Mouse (Mus musculus) hindbrain, embryonic 13.5 days (tissue): ENCODE results near the gene Chd2. TPM values are rescaled to one million over a fixed set of nuclear protein-coding genes. Genes with fewer than 3 reads are reported as not detected.

Source experiments
- ATAC-seq: fragments of 200-750 bp; cut with Nextera tagmentation; 2 replicates; pipeline ENCODE4 v1.8.0; 2017; ENCODE audit warnings: moderate TSS enrichment; ENCODE audit not compliant: low FRiP score
- H3K27ac ChIP-seq: fragments of 300-500 bp; sonication (generic); 2 replicates; pipeline ENCODE4 v1.5.1; 2015; ENCODE audit warnings: inconsistent platforms, mild to moderate bottlenecking, moderate library complexity
- H3K27me3 ChIP-seq: fragments of 300-500 bp; sonication (generic); 2 replicates; pipeline ENCODE4 v1.6.1; 2015; ENCODE audit warnings: mild to moderate bottlenecking, inconsistent platforms
- H3K36me3 ChIP-seq: fragments of 300-500 bp; sonication (generic); 2 replicates; pipeline ENCODE4 v1.6.1; 2015; ENCODE audit warnings: mild to moderate bottlenecking, inconsistent platforms
- H3K4me1 ChIP-seq: fragments of 300-500 bp; sonication (generic); replicated peaks from 2 replicates; pipeline ENCODE4 v1.6.1; 2015; ENCODE audit warnings: inconsistent platforms
- H3K4me2 ChIP-seq: fragments of 300-500 bp; sonication (generic); 2 replicates; pipeline ENCODE4 v1.6.1; 2015; ENCODE audit warnings: inconsistent platforms, mild to moderate bottlenecking, moderate library complexity
- H3K4me3 ChIP-seq: fragments of 300-500 bp; sonication (generic); 2 replicates; pipeline ENCODE4 v1.5.1; 2015; ENCODE audit warnings: mild to moderate bottlenecking, inconsistent platforms
- H3K9ac ChIP-seq: fragments of 300-500 bp; sonication (generic); 2 replicates; pipeline ENCODE4 v1.6.1; 2015; ENCODE audit warnings: mild to moderate bottlenecking, inconsistent platforms
- H3K9me3 ChIP-seq: fragments of 300-500 bp; sonication (generic); 2 replicates; pipeline ENCODE4 v1.6.1; 2016; ENCODE audit warnings: inconsistent platforms
- WGBS: fragments of 180-500 bp; shearing (Covaris S2); methylation state at CpG from one replicate; pipeline ENCODE4 v1.1.7; 2015; 5-methylcytosine and 5-hydroxymethylcytosine counted together
- polyA plus RNA-seq: library from polyadenylated mRNA; unstranded; fragments of >200 nt; fragmentation: Nextera tagmentation; extraction: Ambion mirVana; gene quantifications from 2 replicates; pipeline ENCODE4 v1.2.1, GENCODE M21; 2015

Gene Chd2
- polyA plus RNA-seq, 1 experiment from 2014 or later: 53.5 TPM

- H3K4me2 ChIP-seq: peak overlapping the region; percentile 71
- peak overlapping the region; percentile 78 for H3K9ac ChIP-seq
- H3K4me1 ChIP-seq: peaks cover 12% of the 10 kb centered on the region
- no peak for ATAC-seq
- H3K9me3 ChIP-seq: no peaks in the 10 kb centered on the region
- H3K27ac ChIP-seq: peak overlapping the region; percentile 91
- peak overlapping the region; percentile 100 for H3K4me3 ChIP-seq
- no peaks in the 10 kb centered on the region for H3K27me3 ChIP-seq
- no peaks in the 10 kb centered on the region for H3K36me3 ChIP-seq
- 36% methylated on average over 8 of the region's 8 CpGs for WGBS
Observed at GRCm38 (mm10) chr7:73559170-73559852, 17.7 kb upstream of the Chd2 start.

- H3K4me2 ChIP-seq: peak overlapping the region; percentile 71
- no peaks in the 10 kb centered on the region for H3K27me3 ChIP-seq
- peak overlapping the region; percentile 100 for H3K27ac ChIP-seq
- H3K36me3 ChIP-seq: no peaks in the 10 kb centered on the region
- peaks cover 12% of the 10 kb centered on the region for H3K4me1 ChIP-seq
- under 1% methylated on average over 60 of the region's 60 CpGs for WGBS
- peak; percentile 100 for ATAC-seq
- H3K9me3 ChIP-seq: no peaks in the 10 kb centered on the region
- peak overlapping the region; percentile 100 for H3K9ac ChIP-seq
- peak overlapping the region; percentile 100 for H3K4me3 ChIP-seq
Observed at GRCm38 (mm10) chr7:73558293-73559169, 16.9 kb upstream of the Chd2 start.

GRCm38 (mm10) chr7:73557671-73558265, 16.1 kb upstream of the Chd2 start:
- peak overlapping the region; percentile 55; the same call in 1 of the 2 replicates for H3K4me2 ChIP-seq
- under 1% methylated on average over 58 of the region's 80 CpGs for WGBS
- peak overlapping the region; percentile 100 for H3K9ac ChIP-seq
- peak; percentile 11 for ATAC-seq
- H3K4me3 ChIP-seq: peak overlapping the region; percentile 100
- H3K4me1 ChIP-seq: peaks cover 13% of the 10 kb centered on the region
- H3K27ac ChIP-seq: peak overlapping the region; percentile 100
- no peaks in the 10 kb centered on the region for H3K9me3 ChIP-seq
- no peaks in the 10 kb centered on the region for H3K27me3 ChIP-seq
- H3K36me3 ChIP-seq: no peaks in the 10 kb centered on the region

- Histone ChIP-seq H3K4me3 (peak overlapping the region; percentile 100), H3K27me3 (no peaks in the 10 kb centered on the region), H3K27ac (peak overlapping the region; percentile 100), H3K4me1 (peaks cover 21% of the 10 kb centered on the region), H3K9me3 (no peaks in the 10 kb centered on the region), H3K9ac (peak overlapping the region; percentile 100), H3K4me2 (peak overlapping the region; percentile 55), H3K36me3 (0 out of 2 replicates have a peak, but pooled peaks cover 2% of the 10 kb centered on the region)
- WGBS: under 1% methylated on average over 25 of the region's 25 CpGs
- ATAC-seq: no peak
Observed at GRCm38 (mm10) chr7:73556688-73557667, 15.3 kb upstream of the Chd2 start.

- Histone ChIP-seq H3K27me3 (no peaks in the 10 kb centered on the region), H3K9ac (peak overlapping the region; percentile 100), H3K27ac (no peak overlapping the region), H3K36me3 (0 out of 2 replicates have a peak, but pooled peaks cover 2% of the 10 kb centered on the region), H3K4me1 (peaks cover 26% of the 10 kb centered on the region), H3K4me3 (peak overlapping the region; percentile 100), H3K4me2 (peak overlapping the region; percentile 55), H3K9me3 (no peaks in the 10 kb centered on the region)
- ATAC-seq: no peak
- WGBS: 18% methylated on average over 4 of the region's 4 CpGs
Observed at GRCm38 (mm10) chr7:73555918-73556580, 14.4 kb upstream of the Chd2 start.

- H3K4me3 ChIP-seq: no peak overlapping the region
- ATAC-seq: no peak
- H3K4me2 ChIP-seq: 0 out of 2 replicates have a peak overlapping the region, but pooled peaks have one; percentile 43
Observed at GRCm38 (mm10) chr7:73554849-73555248, 13.2 kb upstream of the Chd2 start.

GRCm38 (mm10) chr7:73553160-73553559, 11.5 kb upstream of the Chd2 start:
- H3K36me3 ChIP-seq: peaks cover 16% of the 10 kb centered on the region
- peak overlapping the region; percentile 53 for H3K4me2 ChIP-seq
- no peak overlapping the region for H3K27ac ChIP-seq
- H3K27me3 ChIP-seq: no peaks in the 10 kb centered on the region
- H3K9ac ChIP-seq: no peak overlapping the region
- H3K4me1 ChIP-seq: peaks cover 18% of the 10 kb centered on the region
- no peaks in the 10 kb centered on the region for H3K9me3 ChIP-seq
- no peak for ATAC-seq
- WGBS: 50% methylated on average over 2 of the region's 2 CpGs
- no peak overlapping the region for H3K4me3 ChIP-seq

More at GRCm38 (mm10) chr7:73554849-73555248, 13.2 kb upstream of the Chd2 start:
- Histone ChIP-seq H3K27me3 (no peaks in the 10 kb centered on the region), H3K9ac (no peak overlapping the region), H3K36me3 (peaks cover 9% of the 10 kb centered on the region), H3K27ac (no peak overlapping the region), H3K4me1 (peaks cover 24% of the 10 kb centered on the region), H3K9me3 (no peaks in the 10 kb centered on the region)
- 65% methylated on average over 2 of the region's 2 CpGs for WGBS

GRCm38 (mm10) chr7:73552054-73552750, 10.6 kb upstream of the Chd2 start:
- peak overlapping the region; percentile 20 for H3K4me3 ChIP-seq
- no peak overlapping the region for H3K27ac ChIP-seq
- 78% methylated on average over 7 of the region's 7 CpGs for WGBS
- H3K4me1 ChIP-seq: peaks cover 21% of the 10 kb centered on the region
- peak overlapping the region; percentile 53 for H3K4me2 ChIP-seq
- peaks cover 19% of the 10 kb centered on the region for H3K36me3 ChIP-seq
- H3K9me3 ChIP-seq: no peaks in the 10 kb centered on the region
- no peak overlapping the region for H3K9ac ChIP-seq
- no peak for ATAC-seq
- no peaks in the 10 kb centered on the region for H3K27me3 ChIP-seq

- no peaks in the 10 kb centered on the region for H3K27me3 ChIP-seq
- no peaks in the 10 kb centered on the region for H3K9me3 ChIP-seq
- H3K27ac ChIP-seq: no peak overlapping the region
- no peak overlapping the region for H3K4me2 ChIP-seq
- H3K4me3 ChIP-seq: no peak overlapping the region
- peaks cover 22% of the 10 kb centered on the region for H3K36me3 ChIP-seq
- no peak overlapping the region for H3K9ac ChIP-seq
- peaks cover 28% of the 10 kb centered on the region for H3K4me1 ChIP-seq
- no peak for ATAC-seq
Observed at GRCm38 (mm10) chr7:73551370-73551769, 9.7 kb upstream of the Chd2 start.

GRCm38 (mm10) chr7:73548051-73548450, 6.4 kb upstream of the Chd2 start:
- no peak overlapping the region for H3K4me3 ChIP-seq
- no peaks in the 10 kb centered on the region for H3K9me3 ChIP-seq
- peaks cover 36% of the 10 kb centered on the region for H3K4me1 ChIP-seq
- no peaks in the 10 kb centered on the region for H3K27me3 ChIP-seq
- 85% methylated on average over 2 of the region's 2 CpGs for WGBS
- no peak overlapping the region for H3K27ac ChIP-seq
- no peak for ATAC-seq
- no peak overlapping the region for H3K9ac ChIP-seq
- peaks cover 28% of the 10 kb centered on the region for H3K36me3 ChIP-seq
- no peak overlapping the region for H3K4me2 ChIP-seq
